Mouse (Mus musculus) cerebellum, adult 2 months (tissue): Measurements from ENCODE around the gene Pik3r6. TPM values are rescaled to one million over a fixed set of nuclear protein-coding genes. Genes with fewer than 3 reads are reported as not detected.

Source experiments
- DNase-seq, 2 experiments: peaks; one replicate each; pipeline ENCODE4 v3.0.0; 2021
- H3K27ac ChIP-seq: fragments of 200-500 bp; 2 replicates; pipeline ENCODE4 v1.5.1; 2012; ENCODE audit warnings: low read length, control low read depth, inconsistent platforms; ENCODE audit not compliant: insufficient read depth
- H3K27me3 ChIP-seq: fragments of 200-500 bp; 2 replicates; pipeline ENCODE4 v1.6.1; 2012; ENCODE audit warnings: inconsistent platforms, mild to moderate bottlenecking, low read length, moderate library complexity; ENCODE audit not compliant: control insufficient read depth, insufficient read depth
- H3K4me1 ChIP-seq: fragments of 200-500 bp; 2 replicates; pipeline ENCODE4 v1.6.1; 2011; ENCODE audit warnings: low read length; ENCODE audit not compliant: control insufficient read depth, insufficient read depth
- H3K4me3 ChIP-seq: fragments of 200-500 bp; replicated peaks from 2 replicates; pipeline ENCODE3; 2011; ENCODE audit warnings: mild to moderate bottlenecking, low read depth, low read length, control low read depth; ENCODE audit not compliant: insufficient read depth
- CTCF ChIP-seq: fragments of 200-500 bp; IDR thresholded peaks from 2 replicates; pipeline ENCODE4 v1.5.1; 2011; ENCODE audit warnings: low read depth, mild to moderate bottlenecking, control low read depth, low read length, moderate library complexity, borderline replicate concordance; ENCODE audit not compliant: insufficient read depth
- POLR2A ChIP-seq: fragments of 200-500 bp; IDR thresholded peaks from 2 replicates; pipeline ENCODE4 v1.6.1; 2011; ENCODE audit warnings: low read length, control low read depth, borderline replicate concordance; ENCODE audit not compliant: insufficient read depth
- WGBS: fragments of 180-500 bp; shearing (Covaris S2); methylation state at CpG from one replicate; pipeline ENCODE4 v1.1.7; 2018; 5-methylcytosine and 5-hydroxymethylcytosine counted together
- polyA plus RNA-seq: library from polyadenylated mRNA; depleted of rRNA; stranded (reverse); fragments of >200 nt; gene quantifications from 2 replicates; pipeline ENCODE4 v1.2.3, GENCODE M21; 2012

Pik3r6 gene
- polyA plus RNA-seq, 1 experiment: 1.7 TPM

GRCm38 (mm10) chr11:68467441-68467840 lies 35.4 kb upstream of the Pik3r6 start:
- no peaks in the 10 kb centered on the region for H3K27me3 ChIP-seq
- no peak overlapping the region for H3K4me3 ChIP-seq
- H3K4me1 ChIP-seq: no peaks in the 10 kb centered on the region
- no peak overlapping the region for H3K27ac ChIP-seq
- TF ChIP-seq CTCF (no peak), POLR2A (no peak)
- 62% methylated on average over 7 of the region's 7 CpGs for WGBS
- no peak for DNase-seq

- H3K4me1 ChIP-seq: no peaks in the 10 kb centered on the region
- no peak for TF ChIP-seq CTCF
- TF ChIP-seq POLR2A: no peak
- H3K4me3 ChIP-seq: no peak overlapping the region
- DNase-seq: no peak
- H3K27ac ChIP-seq: no peak overlapping the region
- no peaks in the 10 kb centered on the region for H3K27me3 ChIP-seq
- WGBS: 32% methylated on average over 9 of the region's 9 CpGs
Measured at GRCm38 (mm10) chr11:68467962-68468612, 34.7 kb upstream of the Pik3r6 start.

- 82% methylated on average over 4 of the region's 4 CpGs for WGBS
- Histone ChIP-seq H3K4me3 (no peak overlapping the region), H3K27ac (no peak overlapping the region), H3K4me1 (no peaks in the 10 kb centered on the region), H3K27me3 (no peaks in the 10 kb centered on the region)
- no peak for TF ChIP-seq CTCF
- no peak for DNase-seq
Measured at GRCm38 (mm10) chr11:68468886-68469285, 33.9 kb upstream of the Pik3r6 start.

GRCm38 (mm10) chr11:68472162-68472849 lies 30.5 kb upstream of the Pik3r6 start:
- no peak for DNase-seq
- TF ChIP-seq POLR2A (no peak), CTCF (no peak)
- Histone ChIP-seq H3K4me3 (no peak overlapping the region), H3K27me3 (no peaks in the 10 kb centered on the region), H3K4me1 (no peaks in the 10 kb centered on the region), H3K27ac (no peak overlapping the region)
- 78% methylated on average over 5 of the region's 5 CpGs for WGBS

GRCm38 (mm10) chr11:68474600-68474999 lies 28.2 kb upstream of the Pik3r6 start:
- Histone ChIP-seq H3K27ac (no peak overlapping the region), H3K4me1 (no peaks in the 10 kb centered on the region), H3K27me3 (no peaks in the 10 kb centered on the region), H3K4me3 (no peak overlapping the region)
- TF ChIP-seq CTCF: no peak
- TF ChIP-seq POLR2A: no peak
- no peak for DNase-seq
- WGBS: 61% methylated on average over 6 of the region's 6 CpGs

- no peak overlapping the region for H3K4me3 ChIP-seq
- no peak for TF ChIP-seq CTCF
- H3K27ac ChIP-seq: no peak overlapping the region
- no peaks in the 10 kb centered on the region for H3K4me1 ChIP-seq
- H3K27me3 ChIP-seq: no peaks in the 10 kb centered on the region
- whole genome bisulfite sequencing: 89% methylated on average over 7 of the region's 7 CpGs
- no peak for DNase-seq
Measured at GRCm38 (mm10) chr11:68475676-68476075, 27.1 kb upstream of the Pik3r6 start.

GRCm38 (mm10) chr11:68477661-68478060 lies 25.2 kb upstream of the Pik3r6 start:
- DNase-seq: no peak
- no peak for TF ChIP-seq POLR2A
- TF ChIP-seq CTCF: no peak
- 82% methylated on average over 6 of the region's 6 CpGs for WGBS
- Histone ChIP-seq H3K4me1 (no peaks in the 10 kb centered on the region), H3K4me3 (no peak overlapping the region), H3K27me3 (no peaks in the 10 kb centered on the region), H3K27ac (no peak overlapping the region)

GRCm38 (mm10) chr11:68478574-68478981 lies 24.2 kb upstream of the Pik3r6 start:
- Histone ChIP-seq H3K4me3 (no peak overlapping the region), H3K27me3 (no peaks in the 10 kb centered on the region), H3K27ac (no peak overlapping the region), H3K4me1 (no peaks in the 10 kb centered on the region)
- TF ChIP-seq CTCF: no peak
- TF ChIP-seq POLR2A: no peak
- WGBS: 80% methylated on average over 3 of the region's 3 CpGs
- no peak for DNase-seq

- Histone ChIP-seq H3K27me3 (no peaks in the 10 kb centered on the region), H3K27ac (no peak overlapping the region), H3K4me1 (no peaks in the 10 kb centered on the region), H3K4me3 (no peak overlapping the region)
- TF ChIP-seq POLR2A (no peak), CTCF (no peak)
- WGBS: 98% methylated on average over 4 of the region's 4 CpGs
- DNase-seq: no peak
Measured at GRCm38 (mm10) chr11:68480660-68481059, 22.2 kb upstream of the Pik3r6 start.
